Comparison of ENCODE assay signal across 18 mouse cellular contexts in the genomic region with DNA sequence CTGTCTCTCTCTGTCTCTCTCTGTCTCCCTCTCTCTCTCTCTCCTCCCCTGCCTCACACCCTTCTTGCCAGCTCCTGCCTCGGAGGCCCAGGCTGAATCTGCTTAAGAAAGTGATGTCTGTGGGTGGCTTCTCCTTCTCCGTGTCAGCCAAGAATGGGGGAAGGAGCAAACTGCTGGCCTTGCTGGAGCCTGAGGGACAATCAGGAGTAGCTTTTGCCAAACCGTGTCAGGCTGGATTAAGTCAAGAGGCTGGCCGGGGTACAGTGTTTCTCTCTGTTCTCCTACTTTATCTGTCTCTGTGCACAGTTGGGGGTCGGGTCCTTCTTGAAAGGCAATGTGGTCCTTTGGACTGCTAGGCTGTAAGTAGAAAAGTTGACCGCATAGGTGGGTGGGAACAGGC. TPM values are rescaled to one million over a fixed set of nuclear protein-coding genes. Genes with fewer than 3 reads are reported as not detected.
DNase-seq lines count a peak whose midpoint lies in the region; ATAC-seq lines count a peak whose summit lies in the region.
"Had no signal": no experiment of that assay in that cellular context is flagged by ENCODE, and none has a peak within 500 bp of the region (broad histone marks: within the 10 kb centered on the region; RNA-seq: fewer than 3 reads in every experiment).

No protein-coding gene starts in this region.

- intact Hi-C loops in heart, postnatal 36 days (cut with DNase I), result no loop called here

- peak; percentile 91 for DNase-seq in heart, adult 11 months
- no peak for DNase-seq in heart, postnatal 36 days
- peak; percentile 31 for DNase-seq in lung, postnatal 10 days
- no peak for DNase-seq in lung, postnatal 4 days
- peak; percentile 50 for DNase-seq in adipocyte (ENCODE audit: low spot score)
- DNase-seq in gonadal fat pad, adult 2 months (ENCODE audit: low read depth), result peak; percentile 56
- DNase-seq: adrenal gland, postnatal 10 days; B cell, adult 2 months; kidney, postnatal 4 days; layer of hippocampus, adult 9-11 months; lung, adult 2 months; lung, postnatal 36 days; spleen, adult 18-20 months; thymus, postnatal 36 days had no signal

- no peak for ATAC-seq in CD4-positive, CD25-positive, alpha-beta regulatory T cell, adult 4 months
- ATAC-seq: intestine, embryonic 16.5 days; liver, embryonic 12.5 days had no signal

RNA-seq across cellular contexts. Expression of a gene that starts 29.8 kb away (rescaled TPM):
- under 1 TPM; 0.33 to 0.92 TPM for total RNA-seq in heart, postnatal 36 days (2021)
- polyA plus RNA-seq in gonadal fat pad, adult 2 months (2012; rRNA removed), result 2.6 and 4.1 TPM in 2 replicates
- not detected for polyA plus RNA-seq in CD4-positive, CD25-positive, alpha-beta regulatory T cell, adult 4 months (2017; shearing (Covaris generic))
- total RNA-seq: granulocyte monocyte progenitor cell, adult 5-6 weeks had no signal

RNA-seq across cellular contexts. Expression of a gene that starts 43.3 kb away (rescaled TPM):
- under 1 TPM; 0.64 to 0.68 TPM for total RNA-seq in heart, postnatal 36 days (2021)
- 1.6 TPM in 2 replicates for polyA plus RNA-seq in gonadal fat pad, adult 2 months (2012; rRNA removed)
- polyA plus RNA-seq in CD4-positive, CD25-positive, alpha-beta regulatory T cell, adult 4 months (2017; shearing (Covaris generic)), result not detected
- total RNA-seq: granulocyte monocyte progenitor cell, adult 5-6 weeks had no signal

Comparison
In these comparisons a context has a peak if more than half of its experiments do, and no peak if none do; other contexts are left out.
1. DNase-seq: peak in heart, adult 11 months (single experiment), lung, postnatal 10 days (single experiment), adipocyte (single experiment) and gonadal fat pad, adult 2 months (single experiment); none in heart, postnatal 36 days (0 of 2) and lung, postnatal 4 days (0 of 2).